Mouse (Mus musculus): ENCODE data around the gene Mmp2. TPM values are rescaled to one million over a fixed set of nuclear protein-coding genes. Genes with fewer than 3 reads are reported as not detected.
A peak's percentile ranks its signal among the peaks of the same experiment; 100 is the strongest.

The Mmp2 gene
- polyA plus RNA-seq, 1 experiment: 9.6 TPM

- Histone ChIP-seq H3K4me1 (ENCODE audit: control insufficient read depth, insufficient read depth, low read length) (no peaks in the 10 kb centered on the region), H3K27ac (ENCODE audit: control insufficient read depth, insufficient read depth, low read depth, low read length, poor library complexity) (no peak overlapping the region), H3K4me3 (replicated peaks; ENCODE audit: control insufficient read depth, low read depth, low read length) (no peak overlapping the region)
- WGBS: 2% methylated on average over 9 of the region's 9 CpGs
- TF ChIP-seq POLR2A (IDR thresholded peaks at IDR 0.05; ENCODE audit: borderline replicate concordance, control insufficient read depth, low read depth, low read length): no peak
- TF ChIP-seq CTCF (IDR thresholded peaks at IDR 0.05; ENCODE audit: control insufficient read depth, insufficient read depth, low read length): no peak
Measured at GRCm38 (mm10) chr8:92847299-92847698, 20.2 kb downstream of the Mmp2 start.

- H3K27ac ChIP-seq (ENCODE audit: control insufficient read depth, insufficient read depth, low read depth, low read length, poor library complexity): no peak overlapping the region
Measured at GRCm38 (mm10) chr8:92849261-92849660, 22.2 kb downstream of the Mmp2 start.

GRCm38 (mm10) chr8:92850239-92850638 lies 23.1 kb downstream of the Mmp2 start:
- H3K27ac ChIP-seq (ENCODE audit: control insufficient read depth, insufficient read depth, low read depth, low read length, poor library complexity): no peak overlapping the region
- H3K4me3 ChIP-seq (replicated peaks; ENCODE audit: control insufficient read depth, low read depth, low read length): no peak overlapping the region
- TF ChIP-seq POLR2A (IDR thresholded peaks at IDR 0.05; ENCODE audit: borderline replicate concordance, control insufficient read depth, low read depth, low read length): no peak
- TF ChIP-seq CTCF (IDR thresholded peaks at IDR 0.05; ENCODE audit: control insufficient read depth, insufficient read depth, low read length): no peak
- peaks cover 3% of the 10 kb centered on the region for H3K4me1 ChIP-seq (ENCODE audit: control insufficient read depth, insufficient read depth, low read length)
- 82% methylated on average over 4 of the region's 4 CpGs for WGBS

More at GRCm38 (mm10) chr8:92849261-92849660, 22.2 kb downstream of the Mmp2 start:
- TF ChIP-seq POLR2A (IDR thresholded peaks at IDR 0.05; ENCODE audit: borderline replicate concordance, control insufficient read depth, low read depth, low read length) (no peak), CTCF (IDR thresholded peaks at IDR 0.05; ENCODE audit: control insufficient read depth, insufficient read depth, low read length) (no peak)
- no peaks in the 10 kb centered on the region for H3K4me1 ChIP-seq (ENCODE audit: control insufficient read depth, insufficient read depth, low read length)
- no peak overlapping the region for H3K4me3 ChIP-seq (replicated peaks; ENCODE audit: control insufficient read depth, low read depth, low read length)
- 64% methylated on average over 6 of the region's 6 CpGs for WGBS

- no peak overlapping the region for H3K4me3 ChIP-seq (replicated peaks; ENCODE audit: control insufficient read depth, low read depth, low read length)
Measured at GRCm38 (mm10) chr8:92851381-92851780, 24.3 kb downstream of the Mmp2 start.

GRCm38 (mm10) chr8:92853188-92853983 lies 26.3 kb downstream of the Mmp2 start:
- peak overlapping the region; percentile 49 for H3K27ac ChIP-seq (ENCODE audit: control insufficient read depth, insufficient read depth, low read depth, low read length, poor library complexity)
- H3K4me3 ChIP-seq (replicated peaks; ENCODE audit: control insufficient read depth, low read depth, low read length): no peak overlapping the region
- H3K4me1 ChIP-seq (ENCODE audit: control insufficient read depth, insufficient read depth, low read length): peaks cover 3% of the 10 kb centered on the region
- 4% methylated on average over 18 of the region's 18 CpGs for WGBS
- TF ChIP-seq POLR2A (IDR thresholded peaks at IDR 0.05; ENCODE audit: borderline replicate concordance, control insufficient read depth, low read depth, low read length): no peak

More at GRCm38 (mm10) chr8:92851381-92851780, 24.3 kb downstream of the Mmp2 start:
- TF ChIP-seq CTCF (IDR thresholded peaks at IDR 0.05; ENCODE audit: control insufficient read depth, insufficient read depth, low read length): no peak
- no peak for TF ChIP-seq POLR2A (IDR thresholded peaks at IDR 0.05; ENCODE audit: borderline replicate concordance, control insufficient read depth, low read depth, low read length)
- Histone ChIP-seq H3K4me1 (ENCODE audit: control insufficient read depth, insufficient read depth, low read length) (peaks cover 3% of the 10 kb centered on the region), H3K27ac (ENCODE audit: control insufficient read depth, insufficient read depth, low read depth, low read length, poor library complexity) (no peak overlapping the region)
- 94% methylated on average over 3 of the region's 3 CpGs for WGBS

GRCm38 (mm10) chr8:92854673-92855072 lies 27.6 kb downstream of the Mmp2 start:
- 33% methylated on average over 3 of the region's 3 CpGs for WGBS
- H3K27ac ChIP-seq (ENCODE audit: control insufficient read depth, insufficient read depth, low read depth, low read length, poor library complexity): peak overlapping the region; percentile 78; the same call in 1 of the 2 replicates
- H3K4me3 ChIP-seq (replicated peaks; ENCODE audit: control insufficient read depth, low read depth, low read length): peak overlapping the region; percentile 80
- H3K4me1 ChIP-seq (ENCODE audit: control insufficient read depth, insufficient read depth, low read length): peaks cover 3% of the 10 kb centered on the region
- TF ChIP-seq CTCF (IDR thresholded peaks at IDR 0.05; ENCODE audit: control insufficient read depth, insufficient read depth, low read length) (no peak), POLR2A (IDR thresholded peaks at IDR 0.05; ENCODE audit: borderline replicate concordance, control insufficient read depth, low read depth, low read length) (no peak)

GRCm38 (mm10) chr8:92855171-92855894 lies 28.2 kb downstream of the Mmp2 start, which contains the start of gene Lpcat2:
Gene Lpcat2 (plus strand): TSS chr8:92855339.
- WGBS: under 1% methylated on average over 50 of the region's 50 CpGs
- Histone ChIP-seq H3K4me1 (ENCODE audit: control insufficient read depth, insufficient read depth, low read length) (peaks cover 3% of the 10 kb centered on the region), H3K4me3 (replicated peaks; ENCODE audit: control insufficient read depth, low read depth, low read length) (peak within 1 kb of the TSS; percentile 80), H3K27ac (ENCODE audit: control insufficient read depth, insufficient read depth, low read depth, low read length, poor library complexity) (peak within 1 kb of the TSS; percentile 78)
- TF ChIP-seq POLR2A (IDR thresholded peaks at IDR 0.05; ENCODE audit: borderline replicate concordance, control insufficient read depth, low read depth, low read length) (peak; percentile 15; the same call in 1 of the 2 replicates), CTCF (IDR thresholded peaks at IDR 0.05; ENCODE audit: control insufficient read depth, insufficient read depth, low read length) (no peak)

GRCm38 (mm10) chr8:92856273-92856986 lies 29.3 kb downstream of the Mmp2 start:
- TF ChIP-seq CTCF (IDR thresholded peaks at IDR 0.05; ENCODE audit: control insufficient read depth, insufficient read depth, low read length) (no peak), POLR2A (IDR thresholded peaks at IDR 0.05; ENCODE audit: borderline replicate concordance, control insufficient read depth, low read depth, low read length) (no peak)
- Histone ChIP-seq H3K4me1 (ENCODE audit: control insufficient read depth, insufficient read depth, low read length) (peaks cover 3% of the 10 kb centered on the region), H3K4me3 (replicated peaks; ENCODE audit: control insufficient read depth, low read depth, low read length) (peak overlapping the region; percentile 80), H3K27ac (ENCODE audit: control insufficient read depth, insufficient read depth, low read depth, low read length, poor library complexity) (peak overlapping the region; percentile 67)
- 13% methylated on average over 7 of the region's 7 CpGs for WGBS

All from bone marrow, adult 2 months (tissue).